Mouse (Mus musculus): ENCODE measurements around the gene Pced1b.
"Not testable (repeated sequence)": the region's sequence is repeated elsewhere in the genome, so short reads cannot be mapped to it uniquely, and the experiment has no call there.

Pced1b gene

GRCm38 (mm10) chr15:97246911-97247790, at the start of gene Pced1b, which contains the start of gene Amigo2:
Gene Pced1b, plus strand, starts transcription at chr15:97247107.
Gene Amigo2, minus strand, starts transcription at chr15:97247287.
- in situ Hi-C loops (cut with MboI, MseI), result no loop called here

DNA sequence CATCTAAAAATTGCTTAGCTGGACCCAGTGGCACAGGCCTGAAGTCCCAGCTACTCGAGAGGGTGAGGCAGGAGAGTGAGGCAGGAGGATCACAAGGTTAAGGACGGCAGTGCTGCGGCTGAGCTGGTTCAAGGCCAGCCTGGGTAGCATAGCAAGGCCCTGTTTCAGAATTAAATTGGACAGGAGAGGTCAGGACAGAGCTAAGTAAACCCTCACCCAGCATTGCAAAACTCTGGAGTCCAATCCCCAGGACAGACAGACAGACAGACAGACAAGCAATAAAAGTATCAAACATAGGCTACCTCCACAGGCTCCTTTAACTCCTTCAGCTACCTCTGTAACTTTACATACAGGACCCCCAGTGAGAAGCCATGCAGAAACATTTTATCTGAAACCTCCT, 42.0 kb upstream of the Pced1b start:
- in situ Hi-C loops (cut with MboI, MseI), result no loop called here

DNA sequence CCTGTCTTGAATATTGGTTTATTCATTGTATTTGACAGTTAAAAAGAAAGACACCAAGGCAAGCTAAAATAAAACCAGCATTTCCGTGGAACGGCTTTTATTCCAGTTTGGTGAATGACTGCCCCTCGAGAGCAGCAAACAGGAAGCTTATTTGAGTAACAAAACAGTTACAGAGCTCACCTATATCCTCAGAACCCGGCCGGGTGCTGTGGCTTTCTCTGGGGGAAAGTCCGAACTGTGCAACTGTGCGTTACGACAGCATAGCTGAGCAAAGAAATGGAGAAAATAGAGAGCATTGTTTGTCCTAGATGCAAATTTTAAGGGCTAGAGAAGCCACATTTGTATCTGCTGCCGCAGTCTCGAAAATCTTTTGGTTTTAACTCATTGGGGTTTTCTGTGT, 41.1 kb upstream of the Pced1b start:
- in situ Hi-C loops (cut with MboI, MseI), result no loop called here

- in situ Hi-C loops (cut with MboI, MseI), result no loop called here
Measured at GRCm38 (mm10) chr15:97206506-97206905, 40.4 kb upstream of the Pced1b start.

DNA sequence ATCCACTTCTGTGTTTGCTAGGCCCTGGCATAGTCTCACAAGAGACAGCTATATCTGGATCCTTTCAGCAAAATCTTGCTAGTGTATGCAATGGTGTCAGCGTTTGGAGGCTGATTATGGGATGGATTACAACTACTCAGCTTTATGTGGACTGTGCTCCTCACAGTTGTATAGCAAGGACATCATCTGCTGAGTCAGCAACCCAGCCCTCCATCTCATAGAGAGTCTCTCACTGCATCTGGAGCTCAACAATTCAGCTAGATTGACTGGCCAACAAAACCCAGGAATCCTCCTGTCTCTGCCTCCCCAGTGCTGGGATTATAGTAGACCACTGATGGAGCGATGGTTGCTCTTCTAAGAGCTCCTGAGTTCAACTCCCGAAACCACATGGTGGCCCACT, 37.2 kb upstream of the Pced1b start:
- in situ Hi-C loops (cut with MboI, MseI), result not testable (repeated sequence)

- in situ Hi-C loops (cut with MboI, MseI), result no loop called here
Measured at GRCm38 (mm10) chr15:97212501-97213477, 34.1 kb upstream of the Pced1b start.

GRCm38 (mm10) chr15:97216843-97217242, 30.1 kb upstream of the Pced1b start:
- in situ Hi-C loops (cut with MboI, MseI), result no loop called here

DNA sequence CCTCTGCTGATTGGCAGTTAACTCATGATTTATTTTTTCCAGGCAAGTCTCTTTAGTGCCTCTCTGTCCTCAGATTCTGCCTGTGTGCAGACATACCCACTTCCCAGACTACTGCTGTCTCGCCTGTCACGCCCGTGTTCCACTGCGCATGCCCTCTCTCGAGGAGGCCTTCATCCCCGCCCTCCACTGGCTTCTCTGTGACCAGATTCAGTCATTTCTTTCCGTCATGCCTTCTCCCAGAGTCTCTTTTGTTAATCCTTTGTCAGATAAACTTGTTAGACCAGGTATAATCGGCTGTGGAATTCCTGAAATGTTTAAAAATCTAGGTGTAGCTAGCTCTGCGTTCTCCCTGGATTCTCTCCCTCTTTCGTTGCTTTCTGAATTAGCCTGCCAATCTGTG, 23.5 kb upstream of the Pced1b start:
- in situ Hi-C loops (cut with MboI, MseI), result no loop called here

DNA sequence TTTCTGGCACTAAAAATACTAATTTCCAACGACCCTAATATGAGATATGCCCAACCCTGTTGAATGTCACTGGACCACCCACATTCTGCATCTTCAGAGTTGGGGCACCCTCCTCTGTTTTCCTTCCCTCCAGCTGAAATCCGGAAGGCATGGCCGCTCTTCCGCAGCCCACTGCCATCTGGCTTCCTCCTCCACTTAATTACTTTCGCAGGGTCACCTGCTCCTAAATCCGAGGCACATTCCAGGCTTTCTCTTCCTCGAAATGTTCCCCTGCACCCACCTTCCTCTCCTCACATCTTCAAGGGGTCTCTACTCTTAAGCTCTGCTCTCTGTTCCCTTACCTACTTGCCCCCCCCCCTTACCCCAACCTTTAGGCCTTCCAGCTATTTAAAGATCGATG, 22.9 kb upstream of the Pced1b start:
- in situ Hi-C loops (cut with MboI, MseI), result no loop called here

GRCm38 (mm10) chr15:97229494-97230077, 17.3 kb upstream of the Pced1b start:
- in situ Hi-C loops (cut with MboI, MseI), result no loop called here

- in situ Hi-C loops (cut with MboI, MseI), result no loop called here
Measured at GRCm38 (mm10) chr15:97234076-97234475, 12.8 kb upstream of the Pced1b start.

- in situ Hi-C loops (cut with MboI, MseI), result loop anchor here (5.0 kb wide), 1 partner anchor 347 kb away; no protein-coding TSS in a partner anchor
Measured at GRCm38 (mm10) chr15:97235183-97235582, 11.7 kb upstream of the Pced1b start.

DNA sequence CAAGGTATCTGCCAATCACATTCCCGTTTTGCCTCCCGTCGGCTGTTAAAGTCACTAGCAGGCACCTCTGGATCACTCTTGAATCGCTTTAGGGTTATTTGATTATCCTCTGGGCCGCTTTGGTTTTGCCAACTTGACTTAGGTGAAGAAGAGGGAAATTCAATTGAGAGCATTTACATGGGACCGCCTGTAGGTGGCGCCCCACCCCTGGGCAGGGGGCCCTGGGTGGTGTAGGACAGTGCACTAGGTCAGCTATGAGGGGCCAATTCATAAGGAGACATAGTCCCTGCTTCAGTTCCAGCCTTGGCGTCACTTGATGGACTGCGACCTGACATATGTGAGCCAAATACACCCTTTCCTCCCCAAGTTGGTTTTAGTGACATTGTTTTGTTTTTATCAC, 10.0 kb upstream of the Pced1b start:
- in situ Hi-C loops (cut with MboI, MseI), result loop anchor here (5.0 kb wide), 1 partner anchor 345 kb away; no protein-coding TSS in a partner anchor

- in situ Hi-C loops (cut with MboI, MseI), result no loop called here
Measured at GRCm38 (mm10) chr15:97245392-97245791, 1.5 kb upstream of the Pced1b start.

DNA sequence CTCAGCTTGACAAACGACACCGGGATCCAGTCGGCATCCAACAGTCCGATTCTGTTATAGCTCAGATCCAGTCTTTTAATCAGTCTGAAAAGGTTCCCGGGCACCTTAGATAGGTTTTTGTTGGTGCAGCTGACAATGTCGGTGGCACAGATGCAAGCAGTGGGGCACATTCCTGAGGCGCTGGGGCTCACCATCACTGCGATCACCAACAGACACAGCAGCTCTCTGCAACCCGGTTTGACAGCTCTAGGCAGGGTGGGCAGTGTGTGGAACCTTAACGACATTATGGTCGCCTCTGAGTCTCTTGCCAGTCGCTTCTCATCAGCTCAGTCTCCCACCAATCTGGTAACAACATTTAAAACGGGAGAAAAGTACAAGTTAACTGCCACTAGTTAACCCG, 651 bp upstream of the Pced1b start:
- in situ Hi-C loops (cut with MboI, MseI), result no loop called here

DNA sequence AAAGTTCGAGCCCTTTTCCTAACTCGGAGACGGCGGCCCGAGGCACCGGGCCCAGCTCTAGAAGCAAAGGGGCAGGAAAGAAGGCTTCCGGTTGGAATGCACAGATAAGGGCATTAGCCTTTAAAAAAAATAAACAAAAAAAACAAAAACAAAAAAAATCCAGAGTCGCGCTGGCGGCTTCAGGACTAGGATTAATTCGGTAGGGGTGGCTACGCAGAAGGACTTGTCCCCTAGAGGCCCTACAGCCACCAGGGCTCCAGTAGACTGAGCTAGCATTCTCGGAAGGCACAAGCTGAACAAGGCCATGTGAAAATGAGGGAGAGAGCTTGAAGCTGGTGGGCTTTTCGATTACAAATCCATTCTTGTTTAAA, 869 bp downstream of the Pced1b start:
- in situ Hi-C loops (cut with MboI, MseI), result no loop called here

DNA sequence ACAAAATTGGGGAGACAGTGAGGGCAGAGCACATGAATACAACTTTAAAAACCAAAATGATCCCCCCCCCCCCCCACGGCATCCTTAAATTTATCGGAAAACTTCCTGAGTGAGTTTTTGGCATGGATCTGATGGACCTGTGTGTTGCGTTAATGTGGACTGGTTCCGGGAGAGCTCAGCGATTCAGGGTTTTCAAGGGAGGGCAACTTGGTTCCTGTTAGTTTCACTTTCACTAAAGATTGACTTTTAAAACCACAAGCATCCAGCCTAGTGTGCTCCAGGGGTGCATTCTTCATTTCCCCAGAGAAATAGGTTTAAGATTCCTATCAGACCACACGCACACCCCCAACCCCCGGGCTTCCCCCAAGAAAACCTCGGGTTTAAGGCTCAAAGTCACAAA, 1.4 kb downstream of the Pced1b start:
- in situ Hi-C loops (cut with MboI, MseI), result no loop called here

DNA sequence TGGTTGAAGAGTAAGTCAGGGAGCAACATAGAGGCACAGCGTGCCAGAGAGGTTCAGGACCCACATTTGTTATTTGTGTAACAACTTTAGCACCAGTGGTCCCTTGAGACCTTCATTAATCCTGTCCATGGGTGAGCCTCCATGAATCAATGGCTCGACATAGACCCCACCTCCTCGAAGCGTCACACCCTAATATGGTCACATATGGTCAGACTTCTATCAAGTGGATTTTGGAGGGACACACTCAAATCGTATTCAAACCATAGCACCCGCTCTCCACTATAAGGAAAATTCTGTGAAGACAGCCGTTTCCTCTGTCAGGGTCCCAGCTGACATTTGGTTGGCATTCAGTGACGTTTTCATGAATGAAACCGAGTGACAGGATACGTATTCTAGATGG, 2.4 kb downstream of the Pced1b start:
- in situ Hi-C loops (cut with MboI, MseI), result no loop called here

DNA sequence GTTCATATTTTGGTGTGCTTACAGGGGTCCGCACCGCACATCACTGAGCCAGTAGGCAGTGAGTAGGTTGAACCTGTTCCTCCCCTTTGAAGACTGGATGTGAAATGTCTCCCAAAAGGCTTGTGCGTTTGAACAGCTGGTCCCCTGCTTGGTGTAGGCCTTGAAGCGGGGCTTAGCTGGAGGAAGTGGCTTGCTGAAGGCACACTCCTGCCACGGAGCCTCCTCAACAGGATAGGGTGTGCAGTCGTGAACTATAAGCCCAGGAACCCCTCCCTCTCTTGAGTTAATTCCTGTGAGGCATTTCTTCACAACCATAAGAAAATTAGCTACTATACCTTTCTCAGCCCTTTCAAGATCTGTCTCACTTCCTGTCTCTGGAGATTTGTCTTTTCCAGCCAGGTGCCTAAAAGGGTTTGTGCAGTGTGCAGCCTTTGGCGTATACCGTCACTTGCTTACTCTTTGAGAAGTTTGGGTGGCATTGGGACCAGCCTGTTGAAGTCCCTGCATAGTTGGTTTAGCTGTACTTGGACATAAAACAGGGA, 5.7 kb downstream of the Pced1b start:
- in situ Hi-C loops (cut with MboI, MseI), result loop anchor here (5.0 to 10.0 kb wide), 2 partner anchors 95 to 202 kb away; no protein-coding TSS in a partner anchor

DNA sequence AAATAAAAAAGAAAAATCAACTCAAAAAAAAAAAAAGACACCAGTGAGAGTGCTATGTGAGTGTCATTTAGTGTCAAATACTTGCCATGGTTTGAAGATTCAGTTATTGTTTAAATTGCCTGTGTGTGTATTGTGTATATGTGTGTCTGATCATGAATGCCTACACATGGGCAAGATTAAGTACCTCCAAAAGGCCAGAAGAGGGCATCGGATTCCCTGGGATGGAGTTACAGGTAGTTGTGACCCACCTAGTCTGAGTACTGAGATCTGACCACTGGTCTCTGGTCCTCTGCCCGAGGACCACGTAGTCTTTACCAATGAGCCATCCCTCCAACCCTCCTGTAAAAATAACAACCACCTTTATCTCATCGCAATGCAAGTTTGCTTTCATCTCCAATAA, 7.5 kb downstream of the Pced1b start:
- in situ Hi-C loops (cut with MboI, MseI), result loop anchor here (5.0 to 10.0 kb wide), 2 partner anchors 93 to 200 kb away; no protein-coding TSS in a partner anchor

DNA sequence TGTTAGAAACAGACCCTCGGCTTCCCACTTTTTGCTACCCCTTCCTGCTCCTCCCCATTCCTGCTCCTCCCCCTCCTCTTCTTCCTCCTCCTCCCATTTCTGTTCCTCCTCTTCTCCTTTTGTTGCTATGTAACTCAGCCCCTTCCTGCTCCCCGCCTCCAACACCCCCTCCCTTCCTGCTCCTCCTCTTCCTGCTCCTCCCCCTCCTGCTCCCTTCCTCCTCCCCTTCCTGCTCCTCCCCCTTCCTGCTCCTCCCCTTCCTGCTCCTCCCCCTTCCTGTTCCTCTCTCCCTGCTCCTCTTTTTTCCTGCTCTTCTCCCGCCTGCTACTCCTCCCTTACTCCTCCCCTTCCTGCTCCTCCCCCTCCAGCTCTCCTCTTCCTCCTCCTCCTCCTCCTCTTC, 8.9 kb downstream of the Pced1b start:
- in situ Hi-C loops (cut with MboI, MseI), result loop anchor here (10.0 kb wide), 1 partner anchor 199 kb away; no protein-coding TSS in a partner anchor

Data from T-helper 1 cell (primary cell).